Mouse (Mus musculus) kidney, embryonic 15.5 days (tissue): ENCODE data around the gene Tlr2. TPM values are rescaled to one million over a fixed set of nuclear protein-coding genes. Genes with fewer than 3 reads are reported as not detected.

Experiments used
- ATAC-seq: fragments of 200-750 bp; cut with Nextera tagmentation; replicated peaks from 2 replicates; pipeline ENCODE4 v1.8.0; 2017; ENCODE audit warnings: moderate TSS enrichment; ENCODE audit not compliant: low FRiP score
- H3K27ac ChIP-seq: fragments of 300-500 bp; sonication (generic); 2 replicates; pipeline ENCODE4 v1.5.1; 2015; ENCODE audit warnings: mild to moderate bottlenecking, inconsistent platforms
- H3K27me3 ChIP-seq: fragments of 300-500 bp; sonication (generic); 2 replicates; pipeline ENCODE4 v1.6.1; 2015; ENCODE audit warnings: inconsistent platforms
- H3K36me3 ChIP-seq: fragments of 300-500 bp; sonication (generic); 2 replicates; pipeline ENCODE4 v1.6.1; 2015; ENCODE audit warnings: inconsistent platforms
- H3K4me1 ChIP-seq: fragments of 300-500 bp; sonication (generic); 2 replicates; pipeline ENCODE4 v1.6.1; 2015; ENCODE audit warnings: inconsistent platforms
- H3K4me2 ChIP-seq: fragments of 300-500 bp; sonication (generic); 2 replicates; pipeline ENCODE4 v1.6.1; 2015; ENCODE audit warnings: moderate library complexity, mild to moderate bottlenecking, inconsistent platforms
- H3K4me3 ChIP-seq: fragments of 300-500 bp; sonication (generic); replicated peaks from 2 replicates; pipeline ENCODE4 v1.5.1; 2015; ENCODE audit warnings: mild to moderate bottlenecking, inconsistent platforms
- H3K9ac ChIP-seq: fragments of 300-500 bp; sonication (generic); 2 replicates; pipeline ENCODE4 v1.6.1; 2015; ENCODE audit warnings: mild to moderate bottlenecking, inconsistent platforms
- H3K9me3 ChIP-seq: fragments of 300-500 bp; sonication (generic); replicated peaks from 2 replicates; pipeline ENCODE4 v1.6.1; 2016; ENCODE audit warnings: inconsistent platforms
- WGBS: fragments of 180-500 bp; shearing (Covaris S2); methylation state at CpG from one replicate; pipeline ENCODE4 v1.1.7; 2015; ENCODE audit warnings: mixed read lengths; 5-methylcytosine and 5-hydroxymethylcytosine counted together
- polyA plus RNA-seq: library from polyadenylated mRNA; unstranded; fragments of >200 nt; fragmentation: Nextera tagmentation; extraction: Ambion mirVana; gene quantifications from 2 replicates; pipeline ENCODE4 v1.2.1, GENCODE M21; 2015

Tlr2 gene
- polyA plus RNA-seq, 1 experiment from 2014 or later: 3.5 TPM

DNA sequence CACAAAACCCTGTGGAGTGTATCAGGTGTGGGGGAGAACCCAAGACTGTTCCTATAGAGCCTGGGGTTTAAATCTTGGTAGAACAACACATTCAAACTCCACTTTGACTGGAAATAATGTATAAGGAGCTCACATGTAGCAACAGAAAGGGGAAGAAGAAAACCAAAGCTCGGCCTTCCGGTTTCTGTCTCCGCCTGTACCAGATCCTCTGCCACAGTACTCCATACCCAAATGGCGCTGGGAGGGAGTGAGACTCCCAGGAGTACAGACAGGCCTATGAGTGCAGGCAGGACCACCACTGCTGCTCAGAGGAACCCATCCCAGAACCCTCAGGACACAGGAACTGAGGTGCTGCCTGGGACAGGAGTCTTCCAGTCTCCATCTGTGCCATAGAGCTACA lies 17.8 kb downstream of the Tlr2 start:
- no peaks in the 10 kb centered on the region for H3K4me1 ChIP-seq
- 90% methylated on average over 4 of the region's 4 CpGs for WGBS
- no peaks in the 10 kb centered on the region for H3K36me3 ChIP-seq
- H3K27me3 ChIP-seq: no peaks in the 10 kb centered on the region
- no peak overlapping the region for H3K9ac ChIP-seq
- H3K4me2 ChIP-seq: no peak overlapping the region
- H3K9me3 ChIP-seq: no peaks in the 10 kb centered on the region
- no peak overlapping the region for H3K27ac ChIP-seq
- no peak for ATAC-seq
- H3K4me3 ChIP-seq: no peak overlapping the region

DNA sequence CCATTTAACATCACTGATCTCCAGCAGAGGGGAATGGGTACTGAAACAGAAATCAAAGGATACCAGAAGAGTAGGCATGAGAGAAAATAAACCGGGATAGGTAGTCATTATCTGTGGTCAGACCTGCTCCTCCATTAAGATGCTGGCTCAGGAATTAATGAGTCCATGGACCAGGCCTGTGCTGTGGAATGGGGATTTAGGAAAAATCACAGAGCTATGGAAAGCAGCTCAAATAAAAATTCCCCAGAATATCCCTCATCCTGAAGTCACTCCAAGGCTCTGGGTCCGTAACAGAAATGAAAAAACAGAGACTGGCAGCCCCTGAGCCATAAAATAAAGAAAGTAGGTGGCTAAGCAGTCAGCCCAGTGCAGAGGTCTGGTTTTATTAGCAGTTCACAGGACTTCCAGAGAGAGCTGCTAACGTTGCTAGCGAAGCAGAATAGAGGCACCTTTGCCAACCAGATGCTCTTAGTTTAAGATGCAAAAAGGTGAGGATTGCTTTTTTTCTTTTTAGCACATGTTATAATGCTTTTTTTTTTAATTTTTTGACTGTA lies 25.1 kb downstream of the Tlr2 start:
- Histone ChIP-seq H3K9ac (no peak overlapping the region), H3K9me3 (no peaks in the 10 kb centered on the region), H3K4me1 (no peaks in the 10 kb centered on the region), H3K27ac (no peak overlapping the region), H3K4me2 (no peak overlapping the region), H3K4me3 (no peak overlapping the region), H3K27me3 (no peaks in the 10 kb centered on the region), H3K36me3 (no peaks in the 10 kb centered on the region)
- no peak for ATAC-seq
- WGBS: 66% methylated on average over 4 of the region's 4 CpGs

DNA sequence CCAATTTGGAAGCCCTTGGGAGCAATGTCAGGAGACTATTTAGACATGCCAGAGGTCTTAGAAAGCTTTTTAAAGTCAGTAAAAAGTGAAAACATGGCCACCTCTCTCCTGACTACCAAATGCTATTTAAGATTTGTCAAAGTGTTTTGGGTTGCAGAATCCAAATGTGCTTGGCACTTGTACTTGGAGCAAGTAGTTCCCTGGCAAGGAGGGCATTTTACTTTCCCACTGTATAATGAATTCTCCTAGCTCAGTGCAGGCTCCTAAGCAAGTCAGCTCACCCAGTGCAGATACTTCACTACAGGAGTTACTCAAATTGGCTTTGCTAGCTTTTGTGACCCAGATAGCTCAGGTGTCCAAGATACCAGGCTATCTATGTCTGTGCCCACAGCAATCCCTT lies 28.7 kb downstream of the Tlr2 start:
- ATAC-seq: no peak
- Histone ChIP-seq H3K4me1 (no peaks in the 10 kb centered on the region), H3K36me3 (no peaks in the 10 kb centered on the region), H3K9ac (no peak overlapping the region), H3K27me3 (no peaks in the 10 kb centered on the region), H3K4me3 (no peak overlapping the region), H3K27ac (no peak overlapping the region), H3K9me3 (no peaks in the 10 kb centered on the region), H3K4me2 (no peak overlapping the region)

DNA sequence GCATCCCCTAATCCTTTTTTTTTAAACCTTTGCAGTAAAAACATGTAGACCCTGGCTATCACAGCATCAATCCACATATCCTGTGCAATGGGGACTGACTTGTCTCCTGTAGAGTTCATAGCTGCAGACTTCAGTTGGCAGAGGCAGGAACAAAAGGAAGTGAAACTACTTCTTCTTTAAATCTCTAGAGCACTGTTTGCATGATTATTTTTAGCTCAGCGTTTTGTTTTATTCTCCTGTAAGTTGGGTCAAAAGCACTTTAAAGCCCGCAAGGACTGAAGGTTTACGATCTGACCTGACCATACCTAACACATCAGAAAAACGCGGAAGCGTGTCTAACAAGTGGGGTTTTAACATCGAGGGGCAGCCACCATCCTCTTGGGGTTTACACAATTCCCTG lies 29.6 kb downstream of the Tlr2 start:
- no peak for ATAC-seq
- no peaks in the 10 kb centered on the region for H3K9me3 ChIP-seq
- 44% methylated on average over 7 of the region's 7 CpGs for WGBS
- H3K4me3 ChIP-seq: no peak overlapping the region
- no peak overlapping the region for H3K4me2 ChIP-seq
- H3K27me3 ChIP-seq: no peaks in the 10 kb centered on the region
- no peak overlapping the region for H3K9ac ChIP-seq
- H3K27ac ChIP-seq: no peak overlapping the region
- no peaks in the 10 kb centered on the region for H3K4me1 ChIP-seq
- no peaks in the 10 kb centered on the region for H3K36me3 ChIP-seq

DNA sequence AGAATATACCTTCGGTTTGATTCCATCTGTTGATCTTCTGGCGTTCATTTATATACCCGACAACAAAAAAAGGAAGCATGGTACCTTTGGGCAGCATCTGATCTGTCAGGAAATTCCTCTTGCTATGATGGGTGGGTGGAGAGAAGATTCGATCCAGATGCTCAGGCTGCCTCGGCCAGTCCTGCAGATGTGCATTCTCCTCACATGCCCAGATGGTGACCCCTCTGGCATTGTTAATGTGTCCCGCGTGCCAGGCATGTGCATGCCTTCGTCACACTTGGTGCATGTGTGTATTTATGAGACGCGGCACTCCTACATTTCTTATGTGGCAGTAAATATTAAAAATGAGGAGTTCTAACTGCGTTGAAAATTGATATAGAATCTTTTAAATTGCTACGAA lies 33.1 kb downstream of the Tlr2 start:
- H3K4me2 ChIP-seq: no peak overlapping the region
- no peaks in the 10 kb centered on the region for H3K9me3 ChIP-seq
- no peaks in the 10 kb centered on the region for H3K4me1 ChIP-seq
- H3K4me3 ChIP-seq: no peak overlapping the region
- no peak overlapping the region for H3K27ac ChIP-seq
- H3K27me3 ChIP-seq: no peaks in the 10 kb centered on the region
- no peaks in the 10 kb centered on the region for H3K36me3 ChIP-seq
- H3K9ac ChIP-seq: no peak overlapping the region
- no peak for ATAC-seq
- WGBS: 88% methylated on average over 12 of the region's 12 CpGs

DNA sequence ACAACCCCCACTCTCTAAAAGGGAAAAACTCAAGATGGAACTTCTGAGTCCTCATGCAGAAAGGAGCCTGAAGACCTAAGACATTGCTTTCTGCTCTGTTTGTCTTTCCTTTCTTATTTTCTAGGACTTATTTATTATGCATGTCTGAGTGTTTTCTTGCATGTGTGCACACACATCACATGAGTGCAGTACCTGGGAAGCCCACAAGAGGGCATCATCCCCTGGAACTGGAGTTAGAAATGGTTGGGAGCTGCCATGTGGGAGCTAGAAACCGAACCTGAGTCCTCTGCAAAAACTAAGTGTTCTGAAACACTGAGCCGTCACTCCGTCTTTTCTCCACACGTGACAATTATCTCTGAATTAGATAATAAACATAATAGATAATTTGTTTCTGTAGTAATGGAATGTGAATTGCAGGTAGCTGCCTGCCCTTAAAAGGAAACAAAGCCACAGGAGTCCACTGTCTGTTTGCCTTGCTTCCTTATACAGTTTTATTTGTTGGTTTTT lies 39.9 kb downstream of the Tlr2 start:
- 0 out of 2 replicates have a peak, but pooled peaks cover 6% of the 10 kb centered on the region for H3K9me3 ChIP-seq
- no peak overlapping the region for H3K4me2 ChIP-seq
- 97% methylated on average over 4 of the region's 4 CpGs for WGBS

DNA sequence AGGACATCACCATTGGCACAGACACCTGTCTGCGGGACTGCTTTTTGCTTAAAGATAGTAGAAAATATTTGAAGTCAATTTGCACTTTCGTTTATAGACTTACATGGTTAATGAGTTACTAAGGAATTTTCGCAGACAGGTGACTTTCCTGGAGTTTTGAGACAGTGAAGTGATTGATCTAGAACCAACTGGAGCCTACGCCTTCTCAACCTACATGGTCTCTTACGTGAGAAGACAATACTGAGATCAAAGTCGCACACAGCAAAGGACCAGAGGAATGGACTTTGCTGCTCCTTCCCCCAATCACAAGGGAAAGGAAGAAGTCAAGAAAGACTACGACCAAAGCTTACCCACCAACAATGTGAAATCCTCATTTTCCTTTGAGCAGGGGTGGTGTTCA lies 42.1 kb downstream of the Tlr2 start:
- H3K4me2 ChIP-seq: no peak overlapping the region
- no peaks in the 10 kb centered on the region for H3K27me3 ChIP-seq
- peaks cover 5% of the 10 kb centered on the region for H3K4me1 ChIP-seq
- no peak for ATAC-seq
- WGBS: 86% methylated on average over 7 of the region's 7 CpGs
- 0 out of 2 replicates have a peak, but pooled peaks cover 6% of the 10 kb centered on the region for H3K9me3 ChIP-seq
- no peak overlapping the region for H3K27ac ChIP-seq
- no peak overlapping the region for H3K4me3 ChIP-seq
- H3K36me3 ChIP-seq: no peaks in the 10 kb centered on the region
- no peak overlapping the region for H3K9ac ChIP-seq

More for the DNA sequence above, 39.9 kb downstream of the Tlr2 start:
- no peak overlapping the region for H3K4me3 ChIP-seq
- no peak for ATAC-seq
- H3K4me1 ChIP-seq: peaks cover 5% of the 10 kb centered on the region
- no peaks in the 10 kb centered on the region for H3K36me3 ChIP-seq
- H3K27me3 ChIP-seq: no peaks in the 10 kb centered on the region
- no peak overlapping the region for H3K27ac ChIP-seq
- no peak overlapping the region for H3K9ac ChIP-seq

DNA sequence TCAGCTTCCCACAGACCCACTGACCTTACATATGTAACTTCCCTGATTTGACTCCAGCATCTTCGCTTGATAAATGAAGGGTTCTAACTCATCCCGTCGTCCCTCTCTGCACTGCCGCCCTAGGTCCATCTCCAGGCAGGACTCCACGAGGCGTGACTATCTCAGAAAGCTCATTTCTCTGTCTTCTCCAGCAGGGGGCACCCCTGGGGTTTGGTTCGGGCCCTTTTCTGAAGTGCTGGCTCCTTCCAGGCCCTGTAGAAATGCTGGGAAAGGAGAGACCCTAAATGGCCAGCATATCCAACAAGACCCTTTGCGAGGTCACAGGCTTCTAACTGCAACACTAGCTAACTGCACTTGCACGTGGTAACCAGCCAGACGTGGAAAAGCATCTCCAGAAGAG lies 43.7 kb downstream of the Tlr2 start:
- Histone ChIP-seq H3K36me3 (no peaks in the 10 kb centered on the region), H3K4me2 (0 out of 2 replicates have a peak overlapping the region, but pooled peaks have one; percentile 15), H3K27ac (no peak overlapping the region), H3K4me3 (no peak overlapping the region), H3K9ac (no peak overlapping the region), H3K4me1 (peaks cover 5% of the 10 kb centered on the region), H3K9me3 (0 out of 2 replicates have a peak, but pooled peaks cover 6% of the 10 kb centered on the region), H3K27me3 (no peaks in the 10 kb centered on the region)
- WGBS: 4% methylated on average over 10 of the region's 10 CpGs
- ATAC-seq: peak; percentile 52

DNA sequence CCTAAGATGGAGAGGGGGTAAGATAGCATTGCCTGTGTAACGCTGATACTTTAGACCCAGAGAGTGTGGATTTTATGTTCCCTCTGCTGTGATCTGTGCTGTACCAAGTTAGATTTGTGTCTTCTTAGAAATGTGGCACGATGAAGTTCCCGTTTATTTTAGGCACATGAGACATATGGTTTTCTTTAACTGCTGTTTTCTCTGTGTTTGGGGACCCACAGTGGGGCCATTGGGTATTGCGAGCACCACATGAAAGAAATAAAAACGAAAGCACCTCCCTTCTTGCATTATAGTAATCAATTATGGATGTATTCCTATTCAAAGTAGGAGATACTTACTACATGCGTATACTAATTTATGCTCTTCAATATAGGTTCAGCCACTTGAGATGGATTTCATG lies 44.5 kb downstream of the Tlr2 start:
- H3K4me3 ChIP-seq: no peak overlapping the region
- no peaks in the 10 kb centered on the region for H3K27me3 ChIP-seq
- ATAC-seq: no peak
- H3K9me3 ChIP-seq: 0 out of 2 replicates have a peak, but pooled peaks cover 5% of the 10 kb centered on the region
- no peaks in the 10 kb centered on the region for H3K36me3 ChIP-seq
- no peak overlapping the region for H3K4me2 ChIP-seq
- no peak overlapping the region for H3K27ac ChIP-seq
- no peak overlapping the region for H3K9ac ChIP-seq
- 59% methylated on average over 6 of the region's 6 CpGs for WGBS
- H3K4me1 ChIP-seq: peaks cover 5% of the 10 kb centered on the region

DNA sequence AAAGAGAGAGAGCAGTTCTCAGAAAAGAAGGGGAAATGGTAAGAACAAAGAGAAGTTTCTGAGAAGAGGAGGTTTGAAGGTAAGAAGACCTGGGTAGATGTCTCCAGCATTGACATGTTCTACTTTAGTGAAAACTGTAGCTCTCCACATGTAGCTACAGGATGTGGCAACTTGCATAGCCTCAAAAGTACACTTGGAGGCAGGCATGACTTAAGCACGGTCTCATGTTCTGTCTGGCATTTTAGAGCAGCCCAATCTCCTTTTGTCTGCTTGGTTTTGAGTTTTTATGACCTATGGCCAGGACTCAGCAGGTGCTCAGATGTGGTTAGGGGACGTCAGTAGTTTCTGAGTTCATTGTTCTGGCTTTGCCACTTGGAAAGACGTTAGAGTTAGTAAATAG lies 50.1 kb downstream of the Tlr2 start:
- no peak overlapping the region for H3K27ac ChIP-seq
- 73% methylated on average over 3 of the region's 3 CpGs for WGBS
- peaks cover 15% of the 10 kb centered on the region for H3K4me1 ChIP-seq
- no peak overlapping the region for H3K9ac ChIP-seq
- no peaks in the 10 kb centered on the region for H3K9me3 ChIP-seq
- no peak overlapping the region for H3K4me2 ChIP-seq
- no peaks in the 10 kb centered on the region for H3K36me3 ChIP-seq
- no peak overlapping the region for H3K4me3 ChIP-seq
- peaks cover 8% of the 10 kb centered on the region; the same call in 1 of the 2 replicates for H3K27me3 ChIP-seq
- no peak for ATAC-seq

DNA sequence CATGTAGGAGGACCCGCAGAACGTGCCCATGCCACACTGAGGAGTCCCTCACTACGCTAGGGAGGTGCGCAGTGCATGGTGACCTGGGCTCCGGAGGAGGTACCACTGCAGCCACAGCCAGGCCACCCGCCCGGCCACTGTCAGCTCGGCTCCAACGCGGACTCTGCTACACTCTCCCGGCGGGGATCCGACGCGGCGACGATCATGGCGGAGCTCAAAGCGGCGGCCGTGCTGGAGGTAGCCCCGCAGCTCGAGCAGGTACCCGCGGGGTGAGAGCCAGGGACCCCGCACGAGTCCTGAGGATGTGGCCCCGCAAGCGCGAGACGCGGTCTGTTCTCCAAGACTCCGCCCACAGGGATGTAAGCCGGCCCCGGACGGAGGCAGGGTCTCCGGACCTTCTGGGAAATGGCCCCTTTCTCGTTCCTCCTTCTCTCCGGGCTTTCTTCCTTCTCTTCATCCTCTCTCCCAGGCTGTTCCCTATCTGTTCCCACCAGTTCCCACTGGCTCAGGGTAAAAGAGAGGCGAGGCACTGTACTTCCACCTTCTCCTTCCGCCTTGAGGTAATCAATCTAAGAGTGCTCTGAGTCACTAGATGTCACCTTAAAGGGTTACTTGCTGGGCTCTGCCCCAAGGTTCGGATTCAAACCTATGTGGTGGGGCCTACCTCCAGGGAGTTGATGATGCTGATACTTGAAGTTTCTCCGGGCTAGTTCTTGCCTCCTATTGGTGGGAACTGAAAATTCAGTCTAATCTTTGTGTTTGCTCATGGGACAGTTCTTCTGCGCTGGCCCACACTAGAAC lies 51.7 kb downstream of the Tlr2 start:
- no peaks in the 10 kb centered on the region for H3K36me3 ChIP-seq
- peak overlapping the region; percentile 62 for H3K9ac ChIP-seq
- WGBS: 2% methylated on average over 44 of the region's 44 CpGs
- peak overlapping the region; percentile 79 for H3K4me3 ChIP-seq
- 0 out of 2 replicates have a peak overlapping the region, but pooled peaks have one; percentile 13 for H3K27ac ChIP-seq
- H3K4me1 ChIP-seq: peaks cover 17% of the 10 kb centered on the region
- ATAC-seq: peak; percentile 77
- H3K4me2 ChIP-seq: peak overlapping the region; percentile 95
- H3K27me3 ChIP-seq: peaks cover 8% of the 10 kb centered on the region; the same call in 1 of the 2 replicates
- H3K9me3 ChIP-seq: no peaks in the 10 kb centered on the region

DNA sequence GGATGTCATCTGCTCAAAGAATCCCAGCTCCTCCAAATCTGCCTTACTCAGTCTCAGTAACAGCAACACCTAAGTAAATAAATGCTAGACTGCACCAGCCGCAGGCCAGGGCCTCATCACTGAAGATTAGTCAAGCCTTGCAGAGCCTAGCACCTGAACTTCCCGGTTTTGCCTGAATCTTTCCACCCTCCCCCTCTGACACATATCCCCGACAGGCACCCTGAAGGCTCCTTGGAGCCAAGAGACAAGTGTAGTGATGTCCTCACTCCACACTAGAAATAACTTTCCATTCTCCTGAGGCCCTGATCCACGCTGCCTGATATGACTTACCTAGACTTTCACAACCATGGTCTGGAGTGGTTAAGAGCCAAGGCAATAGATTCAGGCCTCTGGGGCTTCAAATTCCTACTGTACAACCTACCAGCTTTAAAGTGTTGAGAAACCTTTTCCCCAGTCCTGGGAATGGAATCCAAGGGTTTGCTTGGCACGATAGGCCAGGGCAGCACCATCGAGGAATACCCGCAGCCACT lies 53.7 kb downstream of the Tlr2 start:
- no peak for ATAC-seq
- no peaks in the 10 kb centered on the region for H3K36me3 ChIP-seq
- peaks cover 8% of the 10 kb centered on the region; the same call in 1 of the 2 replicates for H3K27me3 ChIP-seq
- H3K9me3 ChIP-seq: no peaks in the 10 kb centered on the region
- 74% methylated on average over 7 of the region's 7 CpGs for WGBS
- H3K4me3 ChIP-seq: no peak overlapping the region
- no peak overlapping the region for H3K9ac ChIP-seq
- peaks cover 32% of the 10 kb centered on the region for H3K4me1 ChIP-seq
- no peak overlapping the region for H3K27ac ChIP-seq
- no peak overlapping the region for H3K4me2 ChIP-seq
